Mouse (Mus musculus) CH12.LX (cell line): Measurements from ENCODE around the gene Chuk.

Source experiments
- CTCF ChIP-seq, 2 experiments: IDR thresholded peaks in 1 of 2; conservative IDR thresholded peaks in 1 of 2; 2 replicates each; pipeline ENCODE4 v1.5.1; 2011 to 2012; ENCODE audit warnings: low read depth in 2 of 2, low read length in 2 of 2, improper control_type of control experiment in 1 of 2, inconsistent platforms in 1 of 2, mild to moderate bottlenecking in 1 of 2, moderate library complexity in 1 of 2
- ETS1 ChIP-seq: conservative IDR thresholded peaks from 2 replicates; pipeline ENCODE4 v1.6.1; 2012; ENCODE audit warnings: low read depth, mild to moderate bottlenecking, inconsistent platforms, low read length, improper control_type of control experiment, moderate library complexity
- GABPA ChIP-seq: IDR thresholded peaks from 2 replicates; pipeline ENCODE4 v1.6.1; 2012; ENCODE audit warnings: low read depth, low read length, improper control_type of control experiment, inconsistent platforms; ENCODE audit not compliant: insufficient replicate concordance
- HCFC1 ChIP-seq: IDR thresholded peaks from 2 replicates; pipeline ENCODE4 v1.6.1; 2012; ENCODE audit warnings: low read depth, mild to moderate bottlenecking, inconsistent platforms, low read length, improper control_type of control experiment
- IRF4 ChIP-seq: IDR thresholded peaks from 2 replicates; pipeline ENCODE4 v1.6.1; 2014; ENCODE audit warnings: low read depth, mild to moderate bottlenecking, inconsistent platforms, low read length, improper control_type of control experiment
- JUND ChIP-seq: conservative IDR thresholded peaks from 2 replicates; pipeline ENCODE4 v1.6.1; 2011; ENCODE audit warnings: low read depth, low read length, improper control_type of control experiment
- MEF2A ChIP-seq: IDR thresholded peaks from 2 replicates; pipeline ENCODE4 v1.6.1; 2014; ENCODE audit warnings: low read depth, mild to moderate bottlenecking, inconsistent platforms, low read length, improper control_type of control experiment, borderline replicate concordance
- NRF1 ChIP-seq: IDR thresholded peaks from 2 replicates; pipeline ENCODE4 v1.6.1; 2014; ENCODE audit warnings: low read depth, mild to moderate bottlenecking, inconsistent platforms, low read length, improper control_type of control experiment, moderate library complexity
- POLR2A ChIP-seq: IDR thresholded peaks from 2 replicates; pipeline ENCODE4 v1.6.1; 2011; ENCODE audit warnings: low read depth, mild to moderate bottlenecking, improper control_type of control experiment, low read length
- TBP ChIP-seq: conservative IDR thresholded peaks from 2 replicates; pipeline ENCODE4 v1.6.1; 2011; ENCODE audit warnings: low read depth, low read length, improper control_type of control experiment
- TCF12 ChIP-seq: IDR thresholded peaks from 2 replicates; pipeline ENCODE4 v1.6.1; 2014; ENCODE audit warnings: low read depth, mild to moderate bottlenecking, inconsistent platforms, low read length, improper control_type of control experiment
- USF1 ChIP-seq: IDR thresholded peaks from 2 replicates; pipeline ENCODE4 v1.6.1; 2014; ENCODE audit warnings: low read depth, mild to moderate bottlenecking, inconsistent platforms, low read length, improper control_type of control experiment
- ZC3H11A ChIP-seq: IDR thresholded peaks from 2 replicates; pipeline ENCODE4 v1.6.1; 2012; ENCODE audit warnings: low read depth, mild to moderate bottlenecking, inconsistent platforms, low read length, improper control_type of control experiment

GRCm38 (mm10) chr19:44067323-44068049 is 39.8 kb downstream of the Chuk start:
- TF ChIP-seq ETS1 = peak; percentile 87
- no peak for TF ChIP-seq POLR2A
- peak; percentile 68 for TF ChIP-seq TBP
- TF ChIP-seq JUND = peak; percentile 52; the same call in 1 of the 2 replicates
- peak; percentile 76 for TF ChIP-seq TCF12
- TF ChIP-seq ZC3H11A = no peak
- no peak for TF ChIP-seq CTCF (conservative IDR thresholded peaks at IDR 0.05 in 1 of 2, IDR thresholded peaks at IDR 0.05 in 1 of 2; ENCODE audit: low read depth in 2 of 2, low read length in 2 of 2)
- TF ChIP-seq HCFC1 = no peak
- no peak for TF ChIP-seq GABPA
- peak; percentile 97 for TF ChIP-seq IRF4
- no peak; the same call in 1 of the 2 replicates for TF ChIP-seq MEF2A
- no peak for TF ChIP-seq NRF1
- TF ChIP-seq USF1 = no peak
